Mouse (Mus musculus): ENCODE measurements around the gene Scel. TPM values are rescaled to one million over a fixed set of nuclear protein-coding genes. Genes with fewer than 3 reads are reported as not detected.

The Scel gene
- polyA plus RNA-seq, 1 experiment = not detected

GRCm38 (mm10) chr14:103619756-103620155 lies 106.6 kb downstream of the Scel start:
- WGBS = 84% methylated on average over 4 of the region's 4 CpGs

GRCm38 (mm10) chr14:103621207-103621606 lies 108.1 kb downstream of the Scel start:
- no peaks in the 10 kb centered on the region for H3K4me1 ChIP-seq (ENCODE audit: control insufficient read depth, insufficient read depth, low read length)
- no peak overlapping the region for H3K4me3 ChIP-seq (ENCODE audit: insufficient read depth, low read depth, low read length)
- 96% methylated on average over 2 of the region's 2 CpGs for WGBS
- no peak overlapping the region for H3K27ac ChIP-seq (ENCODE audit: insufficient read depth, low read depth, low read length)
- TF ChIP-seq CTCF (IDR thresholded peaks at IDR 0.05; ENCODE audit: insufficient read depth, low read depth, low read length) = no peak
- no peak for TF ChIP-seq POLR2A (IDR thresholded peaks at IDR 0.05; ENCODE audit: insufficient read depth, low read depth, low read length)

More at GRCm38 (mm10) chr14:103619756-103620155, 106.6 kb downstream of the Scel start:
- TF ChIP-seq POLR2A (IDR thresholded peaks at IDR 0.05; ENCODE audit: insufficient read depth, low read depth, low read length) (no peak), CTCF (IDR thresholded peaks at IDR 0.05; ENCODE audit: insufficient read depth, low read depth, low read length) (no peak)
- Histone ChIP-seq H3K27ac (ENCODE audit: insufficient read depth, low read depth, low read length) (no peak overlapping the region), H3K4me3 (ENCODE audit: insufficient read depth, low read depth, low read length) (no peak overlapping the region), H3K4me1 (ENCODE audit: control insufficient read depth, insufficient read depth, low read length) (no peaks in the 10 kb centered on the region)

- no peak overlapping the region for H3K4me3 ChIP-seq (ENCODE audit: insufficient read depth, low read depth, low read length)
- WGBS = 91% methylated on average over 6 of the region's 6 CpGs
- H3K27ac ChIP-seq (ENCODE audit: insufficient read depth, low read depth, low read length) = no peak overlapping the region
- H3K4me1 ChIP-seq (ENCODE audit: control insufficient read depth, insufficient read depth, low read length) = no peaks in the 10 kb centered on the region
- TF ChIP-seq CTCF (IDR thresholded peaks at IDR 0.05; ENCODE audit: insufficient read depth, low read depth, low read length) (no peak), POLR2A (IDR thresholded peaks at IDR 0.05; ENCODE audit: insufficient read depth, low read depth, low read length) (no peak)
Observed at GRCm38 (mm10) chr14:103626100-103626499, 113.0 kb downstream of the Scel start.

- WGBS = 88% methylated on average over 7 of the region's 7 CpGs
- H3K27ac ChIP-seq (ENCODE audit: insufficient read depth, low read depth, low read length) = no peak overlapping the region
- no peak for TF ChIP-seq POLR2A (IDR thresholded peaks at IDR 0.05; ENCODE audit: insufficient read depth, low read depth, low read length)
Observed at GRCm38 (mm10) chr14:103629639-103630364, 116.7 kb downstream of the Scel start.

GRCm38 (mm10) chr14:103630545-103630944 lies 117.4 kb downstream of the Scel start:
- Histone ChIP-seq H3K4me3 (ENCODE audit: insufficient read depth, low read depth, low read length) (no peak overlapping the region), H3K4me1 (ENCODE audit: control insufficient read depth, insufficient read depth, low read length) (no peaks in the 10 kb centered on the region), H3K27ac (ENCODE audit: insufficient read depth, low read depth, low read length) (no peak overlapping the region)
- WGBS = 77% methylated on average over 8 of the region's 8 CpGs
- TF ChIP-seq POLR2A (IDR thresholded peaks at IDR 0.05; ENCODE audit: insufficient read depth, low read depth, low read length) (no peak), CTCF (IDR thresholded peaks at IDR 0.05; ENCODE audit: insufficient read depth, low read depth, low read length) (no peak)

More at GRCm38 (mm10) chr14:103629639-103630364, 116.7 kb downstream of the Scel start:
- Histone ChIP-seq H3K4me3 (ENCODE audit: insufficient read depth, low read depth, low read length) (no peak overlapping the region), H3K4me1 (ENCODE audit: control insufficient read depth, insufficient read depth, low read length) (no peaks in the 10 kb centered on the region)

GRCm38 (mm10) chr14:103643933-103644332 lies 130.8 kb downstream of the Scel start:
- Histone ChIP-seq H3K4me3 (ENCODE audit: insufficient read depth, low read depth, low read length) (no peak overlapping the region), H3K4me1 (ENCODE audit: control insufficient read depth, insufficient read depth, low read length) (no peaks in the 10 kb centered on the region), H3K27ac (ENCODE audit: insufficient read depth, low read depth, low read length) (no peak overlapping the region)
- TF ChIP-seq POLR2A (IDR thresholded peaks at IDR 0.05; ENCODE audit: insufficient read depth, low read depth, low read length) (no peak), CTCF (IDR thresholded peaks at IDR 0.05; ENCODE audit: insufficient read depth, low read depth, low read length) (no peak)
- 72% methylated on average over 3 of the region's 3 CpGs for WGBS

GRCm38 (mm10) chr14:103647981-103648380 lies 134.8 kb downstream of the Scel start:
- H3K4me1 ChIP-seq (ENCODE audit: control insufficient read depth, insufficient read depth, low read length) = 0 out of 2 replicates have a peak, but pooled peaks cover 3% of the 10 kb centered on the region
- no peak overlapping the region for H3K27ac ChIP-seq (ENCODE audit: insufficient read depth, low read depth, low read length)
- TF ChIP-seq CTCF (IDR thresholded peaks at IDR 0.05; ENCODE audit: insufficient read depth, low read depth, low read length) (no peak), POLR2A (IDR thresholded peaks at IDR 0.05; ENCODE audit: insufficient read depth, low read depth, low read length) (no peak)
- no peak overlapping the region for H3K4me3 ChIP-seq (ENCODE audit: insufficient read depth, low read depth, low read length)
- WGBS = 60% methylated on average over 2 of the region's 2 CpGs

- 0 out of 2 replicates have a peak overlapping the region, but pooled peaks have one; percentile 10 for H3K27ac ChIP-seq (ENCODE audit: insufficient read depth, low read depth, low read length)
- H3K4me3 ChIP-seq (ENCODE audit: insufficient read depth, low read depth, low read length) = no peak overlapping the region; the same call in 1 of the 2 replicates
- 17% methylated on average over 12 of the region's 12 CpGs for WGBS
- H3K4me1 ChIP-seq (ENCODE audit: control insufficient read depth, insufficient read depth, low read length) = 0 out of 2 replicates have a peak, but pooled peaks cover 3% of the 10 kb centered on the region
- TF ChIP-seq CTCF (IDR thresholded peaks at IDR 0.05; ENCODE audit: insufficient read depth, low read depth, low read length) (no peak), POLR2A (IDR thresholded peaks at IDR 0.05; ENCODE audit: insufficient read depth, low read depth, low read length) (no peak)
Observed at GRCm38 (mm10) chr14:103648623-103649255, 135.6 kb downstream of the Scel start.

- 30% methylated on average over 4 of the region's 4 CpGs for WGBS
- no peak for TF ChIP-seq POLR2A (IDR thresholded peaks at IDR 0.05; ENCODE audit: insufficient read depth, low read depth, low read length)
- TF ChIP-seq CTCF (IDR thresholded peaks at IDR 0.05; ENCODE audit: insufficient read depth, low read depth, low read length) = no peak
- Histone ChIP-seq H3K4me3 (ENCODE audit: insufficient read depth, low read depth, low read length) (no peak overlapping the region), H3K4me1 (ENCODE audit: control insufficient read depth, insufficient read depth, low read length) (0 out of 2 replicates have a peak, but pooled peaks cover 3% of the 10 kb centered on the region), H3K27ac (ENCODE audit: insufficient read depth, low read depth, low read length) (no peak overlapping the region)
Observed at GRCm38 (mm10) chr14:103649302-103649701, 136.2 kb downstream of the Scel start.

Data from olfactory bulb, adult 2 months (tissue).